Mouse (Mus musculus) neural tube, embryonic 15.5 days (tissue): ENCODE measurements around the gene Agtrap. TPM values are rescaled to one million over a fixed set of nuclear protein-coding genes. Genes with fewer than 3 reads are reported as not detected.

ENCODE experiments used
- ATAC-seq: fragments of 200-750 bp; cut with Nextera tagmentation; 2 replicates; pipeline ENCODE4 v1.8.0; 2017; ENCODE audit warnings: mild to moderate bottlenecking, moderate TSS enrichment, moderate library complexity; ENCODE audit not compliant: low FRiP score
- H3K27ac ChIP-seq: fragments of 300-500 bp; sonication (generic); replicated peaks from 2 replicates; pipeline ENCODE4 v1.5.1; 2015; ENCODE audit warnings: mild to moderate bottlenecking, inconsistent platforms
- H3K27me3 ChIP-seq: fragments of 300-500 bp; sonication (generic); replicated peaks from 2 replicates; pipeline ENCODE4 v1.6.1; 2015; ENCODE audit warnings: inconsistent platforms
- H3K36me3 ChIP-seq: fragments of 300-500 bp; sonication (generic); 2 replicates; pipeline ENCODE4 v1.6.1; 2015; ENCODE audit warnings: inconsistent platforms
- H3K4me1 ChIP-seq: fragments of 300-500 bp; sonication (generic); 2 replicates; pipeline ENCODE4 v1.6.1; 2015; ENCODE audit warnings: inconsistent platforms
- H3K4me2 ChIP-seq: fragments of 300-500 bp; sonication (generic); 2 replicates; pipeline ENCODE4 v1.6.1; 2015; ENCODE audit warnings: inconsistent platforms, mild to moderate bottlenecking, moderate library complexity
- H3K4me3 ChIP-seq: fragments of 300-500 bp; sonication (generic); replicated peaks from 2 replicates; pipeline ENCODE4 v1.5.1; 2015; ENCODE audit warnings: mild to moderate bottlenecking, inconsistent platforms
- H3K9ac ChIP-seq: fragments of 300-500 bp; sonication (generic); replicated peaks from 2 replicates; pipeline ENCODE4 v1.6.1; 2015; ENCODE audit warnings: mild to moderate bottlenecking, inconsistent platforms
- H3K9me3 ChIP-seq: fragments of 300-500 bp; sonication (generic); replicated peaks from 2 replicates; pipeline ENCODE4 v1.6.1; 2016; ENCODE audit warnings: inconsistent platforms
- WGBS: fragments of 180-500 bp; shearing (Covaris S2); methylation state at CpG from one replicate; pipeline ENCODE4 v1.1.7; 2015; ENCODE audit warnings: mixed read lengths; 5-methylcytosine and 5-hydroxymethylcytosine counted together
- polyA plus RNA-seq: library from polyadenylated mRNA; unstranded; fragments of >200 nt; fragmentation: Nextera tagmentation; extraction: Ambion mirVana; gene quantifications from 2 replicates; pipeline ENCODE4 v1.2.1, GENCODE M21; 2015

Gene Agtrap
- polyA plus RNA-seq, 1 experiment from 2014 or later = 5.2 TPM

DNA sequence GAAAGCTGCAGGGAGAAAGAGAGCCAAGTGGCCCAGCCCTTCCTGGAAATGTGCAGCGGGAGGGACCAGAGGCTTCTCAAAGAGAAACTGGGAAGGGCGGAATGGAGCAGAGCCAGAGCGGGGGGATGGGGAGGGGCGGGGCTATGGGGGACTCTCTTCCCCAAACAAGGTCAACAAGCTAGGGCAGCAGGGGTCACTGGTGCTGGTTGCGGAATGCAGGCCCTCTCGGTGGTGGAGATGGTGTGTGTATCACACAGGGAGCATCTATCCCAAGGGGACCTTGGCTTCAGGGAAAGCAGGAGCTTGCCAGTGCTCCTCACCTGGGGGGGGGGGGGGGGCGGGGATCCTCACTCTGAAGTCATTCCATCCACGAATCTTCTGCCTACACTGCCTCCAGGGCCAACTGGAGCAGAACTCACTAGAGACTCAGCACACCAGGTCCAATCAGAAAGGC is 3.5 kb downstream of the Agtrap start:
- WGBS = 21% methylated on average over 7 of the region's 8 CpGs

DNA sequence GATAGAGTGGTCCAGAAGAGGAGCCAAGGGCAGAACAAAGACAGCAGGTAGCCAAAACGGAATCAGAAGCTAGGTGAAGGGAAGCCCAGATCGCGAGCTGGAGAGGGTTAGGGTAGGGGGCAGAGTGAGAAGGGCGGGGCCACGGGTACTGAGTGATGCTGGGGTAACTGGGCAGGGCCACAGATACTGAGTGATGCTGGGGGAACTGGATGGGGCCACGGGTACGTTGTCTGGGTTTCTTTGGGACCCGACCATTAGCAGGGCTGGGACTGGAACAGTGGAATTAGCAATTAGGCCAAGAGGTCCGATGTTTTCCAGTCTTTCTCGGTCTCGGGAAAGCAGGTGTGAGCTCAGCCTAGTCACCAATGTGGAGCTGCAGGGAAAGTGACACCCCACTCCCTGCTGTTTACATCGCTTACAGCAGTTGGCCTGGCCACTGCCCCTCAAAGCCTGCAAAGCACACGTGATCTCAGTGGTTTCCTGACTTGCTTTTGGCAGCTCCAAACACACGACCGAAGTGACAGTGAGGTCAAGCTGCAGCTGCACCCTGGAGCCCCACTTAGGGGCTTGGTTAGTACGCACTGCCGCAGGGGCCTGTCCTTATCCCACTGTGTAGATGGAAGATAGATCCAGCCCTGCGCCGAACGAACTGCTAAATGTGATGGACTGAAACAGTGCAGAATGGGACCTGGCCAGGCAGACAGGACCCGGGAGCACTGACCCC is 4.5 kb downstream of the Agtrap start:
- Histone ChIP-seq H3K9ac (no peak overlapping the region), H3K9me3 (no peaks in the 10 kb centered on the region), H3K4me2 (no peak overlapping the region), H3K4me1 (peaks cover 32% of the 10 kb centered on the region), H3K4me3 (no peak overlapping the region), H3K36me3 (no peaks in the 10 kb centered on the region), H3K27ac (no peak overlapping the region), H3K27me3 (no peaks in the 10 kb centered on the region)
- WGBS = 64% methylated on average over 21 of the region's 21 CpGs
- no peak for ATAC-seq

More for the DNA sequence above, 3.5 kb downstream of the Agtrap start:
- peaks cover 37% of the 10 kb centered on the region for H3K4me1 ChIP-seq
- H3K27ac ChIP-seq = no peak overlapping the region
- no peaks in the 10 kb centered on the region for H3K27me3 ChIP-seq
- H3K36me3 ChIP-seq = no peaks in the 10 kb centered on the region
- H3K9me3 ChIP-seq = no peaks in the 10 kb centered on the region
- H3K4me2 ChIP-seq = no peak overlapping the region
- no peak for ATAC-seq
- H3K4me3 ChIP-seq = no peak overlapping the region
- no peak overlapping the region for H3K9ac ChIP-seq

DNA sequence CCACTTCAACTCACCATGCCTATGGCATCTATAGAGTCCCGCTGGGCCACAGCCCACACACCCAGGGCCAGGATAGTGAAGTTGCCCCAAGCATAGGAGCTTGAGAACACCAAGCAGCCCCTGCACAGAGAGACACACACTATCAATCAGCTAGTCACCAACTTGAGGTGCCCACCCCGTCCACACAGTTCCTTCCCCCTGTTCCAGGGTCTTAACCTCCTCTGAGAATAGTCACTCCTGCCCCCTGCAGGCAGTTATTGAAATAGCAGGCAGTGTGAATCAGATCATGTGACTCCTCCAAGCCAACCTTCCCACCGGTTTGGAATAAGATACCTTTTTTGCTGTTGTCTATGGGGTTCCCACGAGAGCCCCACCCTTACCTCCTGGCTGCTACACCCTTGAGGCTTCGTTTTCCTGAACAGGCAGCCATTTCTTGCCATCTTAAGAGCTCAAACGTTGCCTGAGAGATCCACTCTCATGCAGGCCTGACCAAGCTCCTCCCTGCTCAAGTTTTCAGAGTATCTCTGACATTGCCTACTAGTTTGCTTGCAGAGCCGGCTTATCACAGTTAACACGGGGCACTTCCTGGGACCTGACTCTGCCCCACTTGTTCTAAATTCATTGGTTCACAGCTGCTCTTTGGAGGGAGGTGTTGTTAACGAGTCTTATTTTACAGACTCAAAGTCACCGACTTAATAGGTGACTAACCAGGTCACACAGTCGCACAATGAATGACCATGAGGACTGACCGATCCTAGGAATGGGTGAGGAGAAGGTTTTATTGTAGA is 5.4 kb downstream of the Agtrap start:
- Histone ChIP-seq H3K4me3 (no peak overlapping the region), H3K36me3 (no peaks in the 10 kb centered on the region), H3K9me3 (no peaks in the 10 kb centered on the region), H3K27me3 (no peaks in the 10 kb centered on the region), H3K4me2 (no peak overlapping the region), H3K27ac (no peak overlapping the region), H3K9ac (no peak overlapping the region), H3K4me1 (peaks cover 24% of the 10 kb centered on the region)
- ATAC-seq = no peak
- 52% methylated on average over 12 of the region's 12 CpGs for WGBS

DNA sequence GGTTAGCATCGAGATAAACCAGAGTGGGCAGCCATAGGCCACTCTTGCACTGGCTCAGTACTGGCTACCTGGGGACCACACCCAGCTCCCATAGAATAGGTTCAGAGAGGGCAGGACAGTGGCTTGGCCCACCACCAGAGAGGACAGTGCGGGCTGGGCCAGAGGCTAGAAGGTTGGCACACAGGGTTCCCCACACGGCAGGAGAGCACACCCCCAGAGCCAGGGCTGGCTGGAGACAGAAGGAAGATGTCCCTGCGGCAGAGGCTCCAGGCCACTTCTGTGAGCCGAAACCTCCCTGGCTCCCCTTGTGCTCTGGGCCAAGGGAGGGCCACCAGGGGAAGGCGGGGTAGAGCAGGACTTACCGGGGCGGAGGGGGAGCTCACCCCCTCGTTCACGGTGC is 6.6 kb downstream of the Agtrap start:
- H3K4me2 ChIP-seq = no peak overlapping the region
- no peaks in the 10 kb centered on the region for H3K27me3 ChIP-seq
- H3K9ac ChIP-seq = no peak overlapping the region
- no peak overlapping the region for H3K27ac ChIP-seq
- WGBS = 95% methylated on average over 10 of the region's 10 CpGs
- H3K9me3 ChIP-seq = no peaks in the 10 kb centered on the region
- no peak overlapping the region for H3K4me3 ChIP-seq
- ATAC-seq = no peak
- no peaks in the 10 kb centered on the region for H3K36me3 ChIP-seq
- H3K4me1 ChIP-seq = peaks cover 14% of the 10 kb centered on the region

DNA sequence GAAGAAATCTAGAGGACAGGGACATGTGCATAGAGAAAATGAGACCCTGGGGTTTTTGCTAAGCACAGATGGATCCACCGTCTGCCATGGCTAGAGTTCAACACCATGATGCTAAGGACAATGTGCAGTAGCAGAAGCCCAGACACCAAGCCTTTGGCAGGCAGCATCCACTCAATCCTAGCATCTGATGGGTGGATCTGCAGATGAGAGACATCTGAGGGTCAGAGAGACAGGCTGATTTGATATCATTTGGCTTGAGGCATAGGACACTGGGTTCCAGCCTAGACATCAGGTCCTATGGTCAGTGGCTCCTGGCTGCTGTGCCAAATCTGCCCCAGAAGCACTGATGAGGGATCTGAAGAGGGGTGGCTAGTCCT is 7.2 kb downstream of the Agtrap start:
- Histone ChIP-seq H3K9me3 (no peaks in the 10 kb centered on the region), H3K9ac (no peak overlapping the region), H3K27ac (no peak overlapping the region), H3K4me3 (no peak overlapping the region), H3K4me1 (peaks cover 14% of the 10 kb centered on the region), H3K27me3 (no peaks in the 10 kb centered on the region), H3K36me3 (no peaks in the 10 kb centered on the region), H3K4me2 (no peak overlapping the region)
- no peak for ATAC-seq
- 79% methylated on average over 1 of the region's 1 CpGs for WGBS

DNA sequence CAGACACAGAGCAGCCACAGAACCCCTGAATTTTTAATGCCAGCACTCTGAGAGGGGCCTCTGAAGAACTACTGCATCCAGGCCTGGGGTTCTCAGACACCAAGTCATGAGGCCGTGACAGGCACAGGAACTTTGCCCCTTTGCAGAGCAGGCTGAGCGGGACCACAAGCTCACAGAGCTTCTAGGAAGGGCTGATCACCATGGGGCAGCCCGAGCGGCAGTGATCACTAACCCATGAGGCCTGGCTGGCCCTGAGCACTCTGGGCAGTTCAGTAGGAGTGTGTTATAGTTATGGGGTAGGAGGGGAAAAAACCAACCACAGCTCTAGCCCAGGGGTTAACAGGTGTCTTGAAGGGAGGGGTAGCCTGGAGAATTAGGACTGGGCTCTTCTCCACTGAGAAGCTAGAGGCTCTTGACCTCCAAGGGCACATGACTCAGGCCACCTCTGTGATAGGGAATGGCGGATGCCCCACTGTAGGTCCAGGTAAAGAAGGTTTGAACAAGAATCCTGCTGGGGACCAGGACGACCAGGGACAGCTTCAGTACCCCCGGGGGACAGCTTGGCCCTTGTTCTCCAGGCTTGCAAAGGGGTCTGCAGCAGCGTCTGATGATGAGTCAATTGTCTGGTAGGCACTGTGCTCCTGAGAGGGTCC is 7.8 kb downstream of the Agtrap start:
- ATAC-seq = no peak

DNA sequence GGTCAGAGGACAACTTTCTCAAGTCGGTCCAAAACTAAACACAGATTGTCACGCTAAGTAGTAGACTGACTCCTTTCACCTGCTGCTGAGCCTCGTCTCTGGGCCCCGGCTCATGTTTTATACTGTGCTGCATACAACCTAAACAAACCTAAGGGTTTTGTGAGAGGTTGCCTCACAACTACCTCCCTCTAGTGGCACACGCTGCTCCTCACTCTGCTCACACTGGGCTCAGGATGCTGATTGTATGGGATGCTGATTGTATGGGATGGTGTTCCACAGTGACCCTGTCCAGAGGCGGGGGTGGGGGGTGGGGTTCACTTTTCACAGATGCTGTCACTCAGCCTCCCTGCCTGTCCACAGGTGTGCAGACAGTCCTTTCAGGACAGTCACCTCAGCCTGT is 8.6 kb downstream of the Agtrap start:
- WGBS = 70% methylated on average over 6 of the region's 6 CpGs
- peaks cover 20% of the 10 kb centered on the region for H3K4me1 ChIP-seq
- no peak overlapping the region for H3K4me2 ChIP-seq

More for the DNA sequence above, 7.8 kb downstream of the Agtrap start:
- Histone ChIP-seq H3K9ac (no peak overlapping the region), H3K27ac (no peak overlapping the region), H3K4me3 (no peak overlapping the region), H3K36me3 (no peaks in the 10 kb centered on the region), H3K4me1 (peaks cover 19% of the 10 kb centered on the region), H3K4me2 (no peak overlapping the region), H3K27me3 (no peaks in the 10 kb centered on the region), H3K9me3 (no peaks in the 10 kb centered on the region)
- WGBS = 87% methylated on average over 8 of the region's 8 CpGs

DNA sequence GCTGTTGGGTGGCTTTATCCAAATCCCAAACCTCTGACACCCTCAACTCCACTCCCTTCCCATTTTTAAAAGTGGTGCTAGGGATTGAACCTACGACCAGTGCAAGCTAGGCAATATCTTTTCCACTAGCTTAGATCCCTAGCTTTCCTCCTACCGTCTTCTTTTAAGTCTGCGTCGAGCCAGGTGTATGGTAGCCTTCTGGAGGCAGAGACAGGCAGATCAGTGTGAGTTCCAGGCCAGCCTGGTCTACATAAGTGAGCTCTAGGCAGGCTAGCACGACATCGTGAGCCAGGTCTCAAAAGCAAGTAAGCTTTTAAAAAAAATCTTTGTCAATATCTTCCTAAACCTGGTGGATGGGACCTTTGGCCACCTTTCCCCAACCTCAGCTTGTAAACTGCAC is 11.9 kb downstream of the Agtrap start:
- H3K9ac ChIP-seq = no peak overlapping the region
- no peak for ATAC-seq
- H3K4me1 ChIP-seq = peaks cover 9% of the 10 kb centered on the region; the same call in 1 of the 2 replicates
- H3K4me3 ChIP-seq = no peak overlapping the region
- 92% methylated on average over 6 of the region's 6 CpGs for WGBS
- no peaks in the 10 kb centered on the region for H3K27me3 ChIP-seq
- H3K36me3 ChIP-seq = no peaks in the 10 kb centered on the region
- no peak overlapping the region for H3K4me2 ChIP-seq
- H3K27ac ChIP-seq = no peak overlapping the region
- H3K9me3 ChIP-seq = no peaks in the 10 kb centered on the region

More for the DNA sequence above, 8.6 kb downstream of the Agtrap start:
- Histone ChIP-seq H3K36me3 (no peaks in the 10 kb centered on the region), H3K27ac (no peak overlapping the region), H3K27me3 (no peaks in the 10 kb centered on the region), H3K4me3 (no peak overlapping the region), H3K9ac (no peak overlapping the region), H3K9me3 (no peaks in the 10 kb centered on the region)
- ATAC-seq = no peak

DNA sequence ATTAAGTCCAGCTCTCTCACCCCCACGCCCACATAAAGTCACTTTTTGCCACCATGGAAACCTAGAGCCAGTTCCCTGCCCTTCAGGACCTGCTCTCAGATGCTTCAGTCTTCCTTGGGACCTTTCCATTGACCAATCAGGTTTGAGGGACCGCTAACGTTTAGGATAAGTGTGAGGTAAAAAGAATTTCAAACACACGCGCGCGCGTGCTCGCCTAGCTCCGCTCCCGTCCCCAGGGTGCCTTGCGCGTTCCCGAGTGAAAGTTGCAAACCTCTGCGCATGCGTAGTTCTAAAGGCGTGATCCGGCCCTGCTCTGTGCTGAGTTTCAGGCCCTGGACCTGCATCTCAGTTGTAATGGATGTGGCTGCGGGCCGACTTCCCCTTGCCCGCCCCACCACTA is 12.6 kb downstream of the Agtrap start:
- no peak overlapping the region for H3K9ac ChIP-seq
- H3K27me3 ChIP-seq = no peaks in the 10 kb centered on the region

DNA sequence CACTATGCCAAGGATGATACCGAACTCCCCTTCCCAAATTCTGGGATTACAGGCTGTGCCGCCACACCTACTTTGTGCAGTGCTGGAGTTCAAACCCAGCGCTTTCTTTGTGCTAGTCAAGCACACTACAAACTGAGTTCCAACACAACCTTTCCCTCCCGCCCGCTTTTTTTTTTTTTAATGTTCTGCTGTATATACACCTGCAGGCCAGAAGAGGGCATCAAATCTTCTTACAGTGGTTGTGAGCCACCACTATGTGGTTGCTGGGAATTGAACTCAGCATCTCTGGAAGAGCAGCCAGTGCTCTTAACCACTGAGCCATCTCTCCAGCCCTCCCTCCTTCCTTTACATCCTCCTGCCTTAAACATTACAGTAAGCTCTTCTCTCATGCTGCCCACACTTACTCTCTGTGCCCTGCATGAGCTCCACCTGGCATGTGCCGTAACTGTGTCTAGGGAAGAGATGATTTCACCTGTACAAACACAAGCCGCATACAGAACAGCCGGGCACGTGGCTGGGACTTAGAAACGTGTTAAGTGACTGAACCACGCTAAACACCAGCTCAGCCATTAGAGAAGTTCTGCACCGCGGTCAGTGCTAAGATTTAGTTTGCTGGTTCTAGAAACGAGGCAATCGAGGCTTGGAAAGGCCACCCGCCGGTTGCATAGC is 13.2 kb downstream of the Agtrap start:
- H3K27ac ChIP-seq = peak overlapping the region; percentile 37; the same call in 1 of the 2 replicates
- no peak overlapping the region for H3K9ac ChIP-seq
- WGBS = 49% methylated on average over 17 of the region's 17 CpGs
- H3K9me3 ChIP-seq = no peaks in the 10 kb centered on the region
- H3K36me3 ChIP-seq = no peaks in the 10 kb centered on the region
- ATAC-seq = no peak
- peaks cover 9% of the 10 kb centered on the region; the same call in 1 of the 2 replicates for H3K4me1 ChIP-seq
- H3K4me2 ChIP-seq = peak overlapping the region; percentile 55
- peak overlapping the region; percentile 27 for H3K4me3 ChIP-seq
- H3K27me3 ChIP-seq = no peaks in the 10 kb centered on the region

More for the DNA sequence above, 12.6 kb downstream of the Agtrap start:
- Histone ChIP-seq H3K9me3 (no peaks in the 10 kb centered on the region), H3K36me3 (no peaks in the 10 kb centered on the region), H3K27ac (peak overlapping the region; percentile 37; the same call in 1 of the 2 replicates), H3K4me3 (peak overlapping the region; percentile 27), H3K4me1 (peaks cover 9% of the 10 kb centered on the region; the same call in 1 of the 2 replicates), H3K4me2 (peak overlapping the region; percentile 55)
- ATAC-seq = peak; percentile 36; the same call in 1 of the 2 replicates
- WGBS = 39% methylated on average over 21 of the region's 21 CpGs

DNA sequence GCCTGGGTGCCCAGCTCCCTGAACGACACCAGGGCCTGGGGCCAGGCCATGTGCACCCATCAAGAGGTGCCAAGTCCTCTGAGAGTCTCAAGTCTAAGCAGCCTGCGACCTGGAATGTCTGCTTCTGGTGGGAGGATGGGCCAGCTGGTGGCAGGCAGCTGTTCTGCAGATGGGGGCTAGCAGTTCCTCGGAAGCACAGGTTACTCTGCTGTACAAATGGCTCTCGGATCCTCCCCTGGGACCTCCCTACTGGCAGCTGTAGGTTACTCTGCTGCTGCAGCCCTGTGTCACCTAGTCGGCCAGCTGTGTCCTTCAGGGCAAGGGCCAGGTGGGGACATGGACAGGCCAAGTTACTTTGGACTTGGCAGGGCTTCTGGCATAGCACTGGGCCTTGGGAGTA is 16.3 kb downstream of the Agtrap start:
- Histone ChIP-seq H3K4me1 (peaks cover 9% of the 10 kb centered on the region; the same call in 1 of the 2 replicates), H3K4me2 (no peak overlapping the region), H3K9me3 (no peaks in the 10 kb centered on the region), H3K9ac (no peak overlapping the region), H3K4me3 (no peak overlapping the region), H3K36me3 (no peaks in the 10 kb centered on the region), H3K27ac (no peak overlapping the region), H3K27me3 (no peaks in the 10 kb centered on the region)
- 52% methylated on average over 5 of the region's 5 CpGs for WGBS
- no peak for ATAC-seq
